Mouse (Mus musculus): ENCODE measurements around the gene Rdh9.

Gene Rdh9

GRCm38 (mm10) chr10:127776011-127776410 lies at the start of gene Rdh9:
Rdh9 (plus strand) TSS chr10:127776386.
- no peak for DNase-seq

- no peak for DNase-seq
Measured at GRCm38 (mm10) chr10:127728437-127728836, 47.7 kb upstream of the Rdh9 start.

GRCm38 (mm10) chr10:127730285-127730932 lies 45.8 kb upstream of the Rdh9 start:
- DNase-seq, result no peak

- no peak for DNase-seq
Measured at GRCm38 (mm10) chr10:127730933-127731310, 45.3 kb upstream of the Rdh9 start.

GRCm38 (mm10) chr10:127731397-127731796 lies 44.8 kb upstream of the Rdh9 start:
- DNase-seq, result no peak

- DNase-seq, result peak in 1 of 2 experiments; percentile 37
Measured at GRCm38 (mm10) chr10:127734434-127734833, 41.8 kb upstream of the Rdh9 start.

GRCm38 (mm10) chr10:127736266-127736665 lies 39.9 kb upstream of the Rdh9 start:
- DNase-seq, result no peak

GRCm38 (mm10) chr10:127736916-127737315 lies 39.3 kb upstream of the Rdh9 start:
- peak in 1 of 2 experiments; percentile 28 for DNase-seq

GRCm38 (mm10) chr10:127737552-127737951 lies 38.6 kb upstream of the Rdh9 start:
- DNase-seq, result no peak

- peak in 1 of 2 experiments; percentile 62 for DNase-seq
Measured at GRCm38 (mm10) chr10:127738151-127738882, 37.9 kb upstream of the Rdh9 start.

GRCm38 (mm10) chr10:127739083-127739660 lies 37.0 kb upstream of the Rdh9 start, which contains the start of gene Zbtb39:
Zbtb39 (plus strand) TSS chr10:127739538.
- DNase-seq, result peak; percentile 87 to 91

- DNase-seq, result no peak
Measured at GRCm38 (mm10) chr10:127739661-127740161, 36.5 kb upstream of the Rdh9 start.

- DNase-seq, result peak; percentile 52 to 69
Measured at GRCm38 (mm10) chr10:127744661-127745060, 31.5 kb upstream of the Rdh9 start.

GRCm38 (mm10) chr10:127745886-127746285 lies 30.3 kb upstream of the Rdh9 start:
- DNase-seq, result no peak

GRCm38 (mm10) chr10:127747254-127747653 lies 28.9 kb upstream of the Rdh9 start:
- DNase-seq, result no peak

- DNase-seq, result peak; percentile 43 to 76
Measured at GRCm38 (mm10) chr10:127748847-127749612, 27.2 kb upstream of the Rdh9 start.

- no peak for DNase-seq
Measured at GRCm38 (mm10) chr10:127750136-127750777, 25.9 kb upstream of the Rdh9 start.

GRCm38 (mm10) chr10:127751548-127751947 lies 24.6 kb upstream of the Rdh9 start, which contains the start of gene Gpr182:
Gpr182 (minus strand) TSS chr10:127751732.
- DNase-seq, result peak; percentile 36 to 70

GRCm38 (mm10) chr10:127754566-127755166 lies 21.5 kb upstream of the Rdh9 start:
- peak; percentile 57 to 82 for DNase-seq

- DNase-seq, result no peak
Measured at GRCm38 (mm10) chr10:127755246-127755645, 20.9 kb upstream of the Rdh9 start.

- peak; percentile 61 to 69 for DNase-seq
Measured at GRCm38 (mm10) chr10:127755770-127756468, 20.3 kb upstream of the Rdh9 start.
